Mouse (Mus musculus): Measurements from ENCODE around the gene Mroh7.

Gene Mroh7

DNA sequence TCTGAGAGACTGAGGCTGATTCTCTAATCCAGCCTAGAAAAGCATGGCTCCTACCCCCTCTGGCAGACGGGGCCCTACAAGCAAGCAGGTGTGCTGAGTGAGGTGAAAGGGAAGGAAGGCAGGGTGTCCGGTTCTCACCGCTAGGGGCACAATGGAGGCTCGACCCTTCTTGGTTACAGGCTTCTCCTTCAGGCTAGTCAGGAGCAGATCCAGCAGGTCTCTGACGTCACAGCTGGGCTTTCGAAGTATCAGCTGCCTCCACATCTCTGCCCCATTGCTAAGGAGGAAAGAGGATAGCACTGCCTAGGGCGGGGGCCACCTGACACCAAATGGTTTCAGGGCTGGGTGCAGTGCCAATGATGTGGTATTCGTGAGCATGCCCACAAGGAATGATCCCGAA lies 30.7 kb downstream of the Mroh7 start:
- DNase-seq (ENCODE audit: extremely low spot score): peak; percentile 66

DNA sequence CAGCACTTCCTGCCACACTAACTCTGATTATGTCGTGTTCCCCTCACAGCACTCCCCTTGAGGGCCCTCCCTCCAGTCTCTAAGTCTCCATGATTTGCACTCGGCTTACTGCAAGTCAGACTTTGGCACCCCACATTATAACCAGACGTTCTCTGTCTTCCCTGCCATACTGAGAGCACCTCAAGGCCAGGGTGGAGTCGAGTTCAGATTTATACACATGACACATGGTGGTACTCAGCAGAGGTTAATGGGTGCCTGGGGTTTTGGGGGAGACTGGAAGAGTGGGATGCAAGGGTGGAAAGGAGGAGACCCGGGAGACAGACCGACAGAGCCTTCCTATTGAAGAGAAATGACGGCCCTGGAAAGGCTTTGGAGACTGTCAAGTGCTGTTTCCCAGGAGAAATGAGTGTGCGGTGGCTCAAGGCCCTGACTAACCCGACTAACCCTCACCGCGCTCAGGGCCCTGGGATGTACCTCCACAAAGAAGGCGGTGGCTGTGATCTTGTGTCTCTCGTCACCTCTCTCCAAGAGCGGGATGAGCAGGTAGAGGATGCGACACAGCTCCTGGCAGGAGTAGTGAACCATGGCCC lies 36.8 kb downstream of the Mroh7 start:
- no peak for DNase-seq (ENCODE audit: extremely low spot score)

DNA sequence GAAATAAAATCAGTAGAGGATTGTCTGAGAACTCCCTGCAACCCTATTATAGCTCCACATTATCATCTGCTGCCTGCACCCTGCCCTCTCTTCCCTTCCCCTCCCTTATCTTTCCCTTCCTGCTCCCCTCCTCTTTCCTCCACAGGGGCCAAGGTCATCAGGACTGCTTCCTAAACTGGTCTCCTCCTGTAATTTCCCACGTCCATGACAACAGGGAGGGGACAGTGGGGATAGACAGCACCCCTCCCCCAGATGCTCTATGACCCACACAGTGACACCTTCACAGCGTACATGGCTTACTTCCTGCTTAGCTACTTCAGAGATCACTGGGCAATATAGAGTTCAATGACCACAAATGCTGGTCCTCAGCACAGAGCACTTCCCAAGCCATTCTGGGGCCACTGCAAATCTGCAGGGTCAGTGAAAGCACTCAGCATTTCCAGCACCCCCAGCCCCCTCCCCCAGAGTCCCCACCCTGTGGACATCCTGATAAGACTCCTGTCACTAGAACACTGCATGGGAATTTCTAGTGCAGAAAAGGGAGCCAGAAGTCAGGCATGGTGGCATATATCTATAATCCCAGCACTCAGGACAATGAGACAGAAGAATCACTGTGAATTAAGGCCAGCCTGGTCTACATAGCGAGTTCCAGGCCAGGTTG lies 42.0 kb downstream of the Mroh7 start:
- no peak for DNase-seq (ENCODE audit: extremely low spot score)

DNA sequence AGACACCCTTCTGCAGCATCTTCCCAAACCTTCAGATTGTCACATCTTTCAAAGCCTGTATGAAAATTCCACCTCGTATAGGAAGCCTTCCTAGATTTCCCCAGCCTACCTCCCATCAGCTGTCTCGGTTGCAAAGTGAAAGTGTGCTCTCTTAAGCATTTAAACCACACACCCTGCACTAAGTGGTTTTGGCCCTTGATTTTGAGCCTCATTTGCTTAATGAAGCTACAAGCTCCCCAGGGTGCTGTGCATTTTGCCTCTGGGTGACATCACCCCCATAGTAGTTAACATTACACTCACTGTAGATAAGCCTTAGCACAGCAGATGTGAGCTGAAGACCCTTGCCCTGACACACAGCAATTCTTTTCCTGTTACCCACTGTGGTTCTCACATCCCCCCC lies 49.8 kb downstream of the Mroh7 start:
- no peak for DNase-seq (ENCODE audit: extremely low spot score)

DNA sequence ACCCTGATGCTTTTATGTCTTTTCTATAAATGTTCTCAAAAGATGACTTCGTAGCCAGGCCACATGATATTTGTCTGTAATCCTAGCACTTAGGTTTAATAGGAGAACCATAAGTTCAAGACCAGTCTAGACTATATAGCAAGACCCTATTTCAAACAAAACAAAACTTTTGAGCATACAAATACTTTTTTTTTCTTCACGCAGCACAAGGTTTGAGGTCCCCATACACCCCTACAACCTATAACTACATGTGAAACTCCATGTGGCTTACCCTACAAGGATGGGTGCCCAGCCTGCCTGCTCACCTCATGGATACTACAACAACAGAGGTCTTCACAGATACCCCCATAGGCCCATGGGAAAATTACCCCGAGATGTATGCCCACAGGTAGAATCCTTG lies 51.6 kb downstream of the Mroh7 start:
- no peak for DNase-seq (ENCODE audit: extremely low spot score)

DNA sequence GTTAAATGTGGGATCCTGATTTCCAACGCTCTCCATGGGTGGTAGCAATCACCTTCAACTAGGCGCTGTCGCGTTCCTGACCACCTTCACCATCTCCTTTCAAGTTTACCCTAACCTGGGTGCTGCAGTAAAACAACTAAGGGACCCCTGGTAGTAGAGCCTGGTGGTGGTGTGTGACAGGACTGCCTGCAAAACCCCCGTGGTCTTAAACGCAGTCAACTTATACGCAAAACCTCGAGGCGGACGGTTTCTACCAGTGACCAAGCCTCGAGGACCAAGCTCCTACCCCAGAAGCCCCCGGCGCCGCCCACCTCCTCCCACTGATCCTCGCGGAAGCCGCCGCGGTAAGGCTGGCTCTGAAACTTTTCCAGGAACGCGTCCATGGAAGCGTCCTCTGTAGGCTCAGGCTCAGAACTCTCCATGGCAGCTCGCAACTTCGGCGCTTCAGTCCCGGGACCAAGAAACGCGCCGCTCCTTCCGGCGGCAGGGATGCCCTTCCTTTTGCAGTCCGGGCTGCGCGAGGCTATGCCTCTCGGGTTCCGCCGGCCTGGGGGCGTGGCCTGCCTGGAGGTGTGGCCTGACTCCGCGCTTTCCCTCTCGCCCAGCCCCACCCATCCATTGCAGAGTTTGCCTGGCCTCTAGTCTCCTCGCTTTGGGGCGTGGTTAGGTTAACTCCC lies 52.1 kb downstream of the Mroh7 start, which contains the start of gene Ttc4:
Gene Ttc4 (minus strand): TSS at position 503 of the 677 bp plus-strand sequence.
- DNase-seq (ENCODE audit: extremely low spot score): peak; percentile 95

DNA sequence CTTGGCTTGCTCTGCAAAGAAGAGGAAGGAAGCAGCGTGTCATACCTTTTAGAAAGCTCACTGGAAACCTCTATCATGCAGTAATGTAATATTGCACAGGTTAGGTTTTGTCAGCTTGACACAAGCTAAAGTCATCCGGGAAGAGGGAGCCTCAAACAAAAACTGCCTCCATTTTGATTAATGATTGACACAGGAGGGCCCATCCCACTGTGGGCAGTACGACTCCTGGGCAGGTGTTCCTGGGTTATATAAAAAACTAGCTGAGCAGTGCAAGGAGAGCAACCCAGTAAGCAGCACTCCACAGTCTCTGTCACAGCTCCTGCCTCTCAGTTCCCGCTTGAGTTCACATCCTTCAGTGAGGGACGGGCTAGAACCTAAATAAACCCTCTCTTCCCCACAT lies 54.0 kb downstream of the Mroh7 start:
- DNase-seq (ENCODE audit: extremely low spot score): no peak

DNA sequence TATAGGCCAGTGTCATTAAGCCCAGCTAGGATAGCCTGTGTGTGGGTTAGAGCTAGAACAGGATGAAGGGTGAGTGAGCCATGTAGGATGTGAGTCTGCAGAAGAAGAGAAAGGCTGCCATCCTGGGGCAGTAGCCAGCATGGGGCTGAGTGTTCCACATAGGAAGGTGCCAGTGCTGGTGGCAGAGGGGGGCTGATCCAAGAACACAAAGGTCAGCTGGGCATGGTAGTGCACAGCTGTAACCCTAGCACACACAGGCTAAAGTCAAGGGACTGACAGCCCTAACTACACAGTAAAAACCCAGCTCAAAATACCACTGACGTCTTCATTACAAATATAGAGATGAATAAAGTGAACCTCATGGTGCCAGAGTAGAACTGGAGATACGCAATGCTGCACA lies 64.2 kb downstream of the Mroh7 start:
- DNase-seq (ENCODE audit: extremely low spot score): no peak

DNA sequence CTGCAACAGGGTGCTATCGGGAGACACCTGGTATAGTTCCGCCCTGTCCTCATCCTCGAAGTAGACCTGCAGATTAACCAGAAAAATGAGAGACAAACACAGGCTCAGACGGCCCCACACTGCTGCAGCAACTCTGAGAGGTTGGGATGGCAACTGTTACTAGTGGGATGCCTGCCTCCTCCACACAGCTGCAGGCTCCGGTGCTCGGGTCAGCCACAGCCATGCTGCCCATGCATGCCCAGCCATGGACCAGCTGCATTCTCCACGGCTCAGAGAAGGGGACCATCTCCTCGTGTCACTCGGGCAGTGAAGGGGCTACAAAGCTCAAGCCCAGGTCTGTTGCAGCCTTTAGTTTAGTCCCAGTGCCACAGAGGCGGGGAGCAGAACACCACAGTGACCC lies 65.1 kb downstream of the Mroh7 start:
- no peak for DNase-seq (ENCODE audit: extremely low spot score)

DNA sequence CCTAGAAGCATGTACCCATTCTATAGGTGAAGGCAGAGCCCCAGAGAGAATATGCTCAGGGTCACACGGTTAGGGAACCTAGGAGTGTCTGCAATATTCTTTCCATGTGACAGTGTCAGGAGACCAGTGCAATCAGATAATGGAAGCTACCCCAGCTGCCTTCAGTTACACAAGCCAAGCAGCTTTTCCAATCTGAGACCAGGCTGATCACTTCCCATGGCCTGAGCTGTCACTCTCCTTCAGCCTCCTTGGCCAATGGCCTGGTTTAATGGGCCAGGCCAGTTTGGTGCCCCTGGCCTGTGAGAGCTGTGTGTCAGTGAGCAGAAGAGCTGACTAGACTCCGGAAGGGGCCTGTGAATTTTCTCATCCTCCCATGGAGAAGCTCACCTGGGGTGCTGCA lies 65.5 kb downstream of the Mroh7 start:
- DNase-seq (ENCODE audit: extremely low spot score): no peak

DNA sequence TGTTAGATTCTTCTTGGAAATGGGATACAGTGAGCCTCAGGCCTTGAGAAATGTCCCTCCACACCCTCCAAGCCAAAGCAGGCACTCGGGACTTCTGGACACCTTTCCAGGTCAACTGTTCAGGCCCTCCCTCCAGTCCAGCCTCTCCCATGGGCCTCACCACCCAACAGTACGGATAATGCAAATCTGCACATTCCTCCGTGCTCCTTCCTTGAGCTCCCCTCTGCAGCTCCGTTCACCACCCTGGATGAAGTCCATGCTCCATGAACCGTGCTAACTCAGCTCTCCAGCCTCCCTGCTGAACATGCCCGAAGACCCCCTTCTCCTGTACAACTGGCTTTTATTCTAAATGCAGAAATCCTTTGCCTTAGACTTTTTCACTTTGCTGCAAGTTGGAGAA lies 66.0 kb downstream of the Mroh7 start:
- no peak for DNase-seq (ENCODE audit: extremely low spot score)

DNA sequence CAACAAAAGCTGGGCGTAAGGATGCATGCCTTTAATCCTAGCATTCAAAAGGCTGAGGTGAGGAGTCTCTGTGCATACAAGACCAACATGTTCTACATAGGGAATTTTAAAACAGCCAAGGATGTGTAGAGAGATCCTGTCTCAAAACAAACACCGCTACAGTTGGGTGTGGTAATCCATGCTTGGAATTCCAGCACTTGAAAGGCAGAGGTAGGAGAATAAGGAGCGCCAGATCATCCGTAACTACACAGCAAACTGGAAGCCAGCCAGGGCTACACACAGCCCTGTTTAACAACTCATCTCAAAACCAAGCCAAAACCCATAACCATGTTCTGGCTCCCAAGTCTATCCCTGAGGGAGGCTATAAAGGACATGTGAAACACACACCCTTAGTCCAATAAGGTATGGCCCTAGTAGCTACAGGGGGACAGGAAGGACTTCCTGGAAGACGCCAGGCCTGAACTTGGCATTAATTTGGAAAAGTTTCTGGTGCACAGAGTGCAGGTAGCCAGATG lies 66.7 kb downstream of the Mroh7 start:
- no peak for DNase-seq (ENCODE audit: extremely low spot score)

DNA sequence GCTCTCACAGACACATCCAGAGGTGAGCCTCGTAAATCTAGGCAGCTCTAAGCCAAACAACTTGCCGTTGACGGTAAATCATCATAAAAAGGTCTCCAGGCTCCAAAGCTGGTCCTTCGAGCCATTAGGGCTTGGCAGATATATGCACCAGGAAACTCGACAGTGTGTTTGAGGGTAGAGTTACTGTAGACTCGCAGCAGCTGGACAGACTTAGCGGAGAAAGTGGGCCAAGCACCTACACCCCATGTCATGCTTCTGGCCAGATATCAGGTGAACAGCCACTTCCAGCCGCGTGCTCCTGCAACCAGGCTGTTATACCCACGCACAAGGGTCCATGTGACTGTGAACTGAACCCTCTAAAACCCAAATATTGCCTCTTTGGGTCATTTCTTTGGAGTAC lies 75.0 kb downstream of the Mroh7 start:
- DNase-seq (ENCODE audit: extremely low spot score): no peak

DNA sequence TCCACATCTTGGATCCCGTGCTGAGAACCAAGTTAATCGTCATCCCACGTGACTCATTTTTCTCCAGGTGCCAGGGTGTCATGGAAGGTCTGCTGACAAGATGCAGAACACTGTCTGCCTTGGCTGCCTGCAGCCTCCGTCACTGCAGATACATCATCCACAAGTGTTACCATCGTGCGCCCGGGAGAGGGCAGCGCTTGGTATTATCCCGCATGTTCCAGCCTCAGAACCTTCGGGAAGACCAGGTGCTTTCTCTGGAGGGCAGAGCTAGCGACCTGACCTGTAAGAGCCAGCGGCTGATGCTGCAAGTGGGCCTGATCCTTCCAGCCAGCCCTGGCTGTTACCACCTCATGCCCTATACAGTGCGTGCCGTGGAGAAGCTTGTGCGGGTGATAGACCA lies 77.7 kb downstream of the Mroh7 start:
- no peak for DNase-seq (ENCODE audit: extremely low spot score)

DNA sequence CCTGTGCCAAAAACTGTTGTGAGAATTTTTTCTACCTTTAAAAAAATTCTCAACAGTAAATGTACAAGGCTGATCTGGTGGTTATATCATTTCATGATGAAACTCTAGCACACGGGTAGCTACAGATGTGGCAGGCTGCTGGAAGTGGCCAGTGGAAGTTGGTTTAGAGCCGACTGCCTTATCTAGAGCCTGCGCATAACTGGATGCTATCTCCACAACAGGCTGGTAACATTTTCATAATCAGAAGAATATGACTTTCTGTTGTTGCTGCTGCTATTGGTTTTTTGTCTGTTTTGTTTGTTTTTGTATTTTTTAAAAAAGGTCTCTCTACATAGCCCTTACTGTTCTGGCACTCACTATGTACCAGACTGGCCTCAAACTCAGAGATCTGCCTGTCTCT lies 78.2 kb downstream of the Mroh7 start:
- DNase-seq (ENCODE audit: extremely low spot score): no peak

DNA sequence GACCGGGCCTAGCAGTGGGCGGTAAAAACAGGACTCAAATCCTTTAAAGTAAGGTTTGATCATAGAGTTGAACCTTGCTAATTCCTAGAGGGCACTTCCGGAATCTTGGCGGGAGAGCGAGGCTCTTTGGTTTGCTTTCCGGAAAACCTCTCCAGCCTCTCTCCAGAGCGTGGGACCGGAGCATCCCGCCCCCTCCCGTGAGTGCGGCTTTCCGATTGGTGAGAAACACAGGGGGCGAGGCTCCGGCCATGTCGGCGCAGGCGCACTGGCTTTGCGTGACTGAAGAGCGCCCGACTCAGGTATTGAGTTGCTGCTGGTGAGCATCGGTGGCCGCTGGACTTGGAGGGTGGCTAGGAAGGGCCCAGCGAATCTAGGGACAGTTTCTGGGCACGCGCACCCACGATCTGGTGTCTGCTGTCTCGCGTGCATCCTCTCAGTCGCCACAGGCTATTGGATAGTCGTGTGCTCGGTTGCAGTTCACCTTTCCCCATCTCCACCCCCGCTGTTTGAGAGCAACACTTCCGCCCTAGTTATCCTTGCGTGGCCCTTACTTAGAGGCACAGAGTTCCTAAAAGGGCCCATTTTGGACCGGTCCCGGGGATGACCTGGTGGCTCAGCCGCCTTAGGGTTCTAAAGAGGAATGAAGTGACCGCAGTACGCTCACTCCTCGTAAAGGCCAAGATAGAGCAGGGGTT lies 79.7 kb downstream of the Mroh7 start, which contains the start of gene Pars2:
Gene Pars2 (plus strand): TSS at position 237 of the 695 bp plus-strand sequence.
- DNase-seq (ENCODE audit: extremely low spot score): peak; percentile 98

DNA sequence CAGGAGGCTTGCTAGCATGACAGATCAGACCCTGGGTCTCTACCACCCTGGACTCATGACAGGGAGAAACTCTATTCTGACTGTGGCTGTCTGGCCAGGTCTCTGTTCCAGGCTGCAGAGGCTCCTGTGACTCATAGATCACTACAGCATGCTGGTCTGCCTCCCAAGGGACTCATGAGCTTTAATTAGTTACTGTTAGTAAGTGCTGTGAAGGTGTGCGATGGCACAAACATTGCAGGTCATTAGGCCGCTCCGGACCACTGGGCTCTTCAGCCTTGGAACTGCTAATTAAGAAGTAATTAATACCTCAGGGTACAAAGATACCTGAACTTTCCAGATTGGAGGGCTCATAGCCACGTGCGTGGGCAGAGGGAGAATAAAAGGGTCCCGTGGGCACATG lies 83.6 kb downstream of the Mroh7 start:
- DNase-seq (ENCODE audit: extremely low spot score): no peak

DNA sequence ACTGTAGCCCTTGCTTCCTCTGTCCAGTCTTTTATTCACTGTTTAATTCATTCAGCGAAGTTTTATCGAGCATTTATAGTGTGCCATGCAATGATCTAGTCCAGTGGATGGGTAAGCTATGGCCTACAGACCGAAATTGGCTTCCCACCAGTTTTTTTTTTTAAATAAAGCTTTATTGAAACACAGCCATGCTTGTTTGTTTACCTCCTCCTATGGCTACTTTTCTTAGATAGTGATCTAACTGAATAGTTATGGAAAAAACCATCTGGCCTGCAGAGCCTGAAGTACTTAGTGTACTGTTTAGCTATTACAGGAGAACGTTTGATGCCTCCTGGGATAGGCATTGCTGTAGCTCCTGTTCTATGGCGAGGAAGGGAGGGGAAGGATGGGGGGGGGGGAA lies 84.9 kb downstream of the Mroh7 start:
- DNase-seq (ENCODE audit: extremely low spot score): no peak

DNA sequence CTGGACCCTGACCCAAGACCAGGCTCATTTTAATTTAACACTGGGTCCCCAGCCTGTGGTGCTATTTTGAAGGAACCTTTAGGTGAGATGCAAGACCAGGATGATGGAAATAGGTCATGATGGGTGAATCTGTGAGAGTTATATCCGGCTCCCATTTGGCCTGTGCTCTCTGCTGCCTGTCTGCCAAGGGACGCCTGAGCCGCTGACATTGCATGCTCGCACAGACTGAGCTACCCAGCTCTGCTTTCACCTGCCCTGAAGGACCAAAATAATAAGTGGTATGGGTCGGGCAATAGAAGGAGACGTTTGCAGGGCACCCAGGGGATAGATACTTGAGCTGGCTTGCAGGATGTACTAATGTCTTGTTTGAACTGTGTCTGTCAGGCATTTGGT lies 86.5 kb downstream of the Mroh7 start:
- no peak for DNase-seq (ENCODE audit: extremely low spot score)

DNA sequence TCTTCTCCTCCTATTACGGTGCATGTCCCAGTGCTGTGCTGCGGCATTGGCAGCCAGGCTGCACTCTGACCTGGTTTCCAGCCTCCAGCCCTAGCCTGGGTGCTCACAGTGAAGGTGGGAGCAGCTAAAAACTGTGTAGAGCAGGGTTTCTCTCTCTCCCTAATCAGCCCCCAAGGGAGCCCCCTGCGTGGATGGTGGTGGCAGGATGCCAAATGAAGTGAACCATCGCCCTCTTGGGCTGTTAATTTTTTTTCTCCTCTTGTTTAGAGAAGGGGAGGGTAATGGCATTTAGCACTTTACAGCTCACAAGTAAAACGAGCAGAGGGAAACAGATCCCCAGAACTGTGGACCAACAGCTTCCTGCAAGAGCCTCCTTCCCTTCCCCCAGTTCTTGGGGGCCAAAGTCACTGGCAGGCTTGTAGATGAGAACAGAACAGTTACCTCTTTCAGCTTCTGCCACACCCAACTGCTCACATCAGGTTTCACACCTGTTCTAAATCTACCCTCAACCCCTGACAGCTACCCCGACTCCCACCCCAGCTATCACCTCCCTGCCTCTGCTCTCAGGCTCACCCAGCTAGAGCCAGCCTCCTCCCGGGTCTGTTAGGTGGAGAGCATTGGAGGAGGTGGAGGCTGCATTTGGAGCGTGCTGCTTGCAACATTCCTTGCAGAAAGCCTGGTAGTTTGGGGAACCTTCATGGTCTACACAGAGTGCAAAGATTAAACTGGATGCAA lies 87.1 kb downstream of the Mroh7 start:
- no peak for DNase-seq (ENCODE audit: extremely low spot score)

DNA sequence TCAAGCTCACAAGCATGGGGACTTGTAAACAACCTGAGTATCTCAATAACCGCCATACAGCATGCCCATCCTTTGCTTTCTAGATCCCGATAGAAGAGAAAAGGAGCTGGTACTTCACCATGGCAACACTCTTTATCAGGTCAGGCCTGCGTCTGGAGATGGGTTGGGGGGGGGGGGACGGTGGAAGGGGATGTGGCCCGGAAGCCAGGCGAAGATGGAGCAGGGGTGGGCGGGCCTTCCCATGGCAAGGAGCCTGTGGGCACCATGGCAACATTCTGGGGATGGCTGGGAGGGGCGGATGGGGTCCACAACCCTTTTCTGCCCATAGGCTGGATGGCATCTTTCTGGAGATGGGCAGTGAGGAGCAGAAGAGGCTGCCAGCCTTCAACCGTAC lies 96.6 kb downstream of the Mroh7 start:
- no peak for DNase-seq (ENCODE audit: extremely low spot score)

All from embryo, embryonic 9.5 days (tissue).